In genomic region chr2:79544793-79545260, GRCm38 (mm10) we compare ENCODE assay signal across 15 mouse cellular contexts.
DNase-seq lines count a peak whose midpoint lies in the region; ATAC-seq and TF ChIP-seq lines count a peak whose summit lies in the region.
"Had no signal": no experiment of that assay in that cellular context is flagged by ENCODE, and none has a peak within 500 bp of the region (broad histone marks: within the 10 kb centered on the region; RNA-seq: fewer than 3 reads in every experiment).

No protein-coding gene starts in this region.

- no peak for ATAC-seq in embryonic facial prominence, embryonic 14.5 days (ENCODE audit: low read depth)
- ATAC-seq in intestine, embryonic 16.5 days = peak; percentile 46

- no peaks in the 10 kb centered on the region for H3K36me3 ChIP-seq in embryonic facial prominence, embryonic 14.5 days (ENCODE audit: control insufficient read depth, insufficient read depth, low read length)
- no peaks in the 10 kb centered on the region for H3K36me3 ChIP-seq in embryonic facial prominence, embryonic 10.5 days (replicated peaks)
- H3K36me3 ChIP-seq in liver, adult 2 months (ENCODE audit: control insufficient read depth, insufficient read depth, low read length) = no peaks in the 10 kb centered on the region
- H3K36me3 ChIP-seq in intestine, embryonic 16.5 days (ENCODE audit: control insufficient read depth, insufficient read depth, low read length) = no peaks in the 10 kb centered on the region
- H3K36me3 ChIP-seq in small intestine, adult 2 months (ENCODE audit: control insufficient read depth, insufficient read depth, low read length) = no peaks in the 10 kb centered on the region
- H3K36me3 ChIP-seq: limb, embryonic 12.5 days had no signal

- no peak for TF ChIP-seq CTCF in liver, adult 2 months (IDR thresholded peaks at IDR 0.05; ENCODE audit: low read depth, low read length)
- no peak for TF ChIP-seq CTCF in small intestine, adult 2 months (IDR thresholded peaks at IDR 0.05; ENCODE audit: extremely low read depth, insufficient read length, insufficient replicate concordance, low read depth, low read length)

- peak; percentile 53 for DNase-seq in embryonic facial prominence, embryonic 14.5 days (ENCODE audit: low spot score)
- no peak for DNase-seq in embryonic facial prominence, embryonic 10.5 days (ENCODE audit: low spot score)
- peak; percentile 3 for DNase-seq in liver, adult 2 months (ENCODE audit: extremely low read depth, low read depth, low spot score)
- DNase-seq in liver = no peak
- no peak for DNase-seq in embryo, embryonic 10 days (ENCODE audit: low spot score)
- DNase-seq in layer of hippocampus, postnatal 25 days (ENCODE audit: extremely low spot score in 1 of 2, low spot score in 1 of 2) = no peak
- DNase-seq: adrenal gland, adult 8-10 months; cerebellum, adult 8-10 months; midbrain, embryonic 14.5 days; right cerebral cortex, postnatal 14 days; thymus, postnatal 14 days had no signal

- no peak overlapping the region for H3K9ac ChIP-seq in embryonic facial prominence, embryonic 14.5 days (ENCODE audit: low read depth, low read length)
- no peak overlapping the region for H3K9ac ChIP-seq in liver, adult 2 months (ENCODE audit: low read depth, low read length)
- no peak overlapping the region for H3K9ac ChIP-seq in intestine, embryonic 16.5 days (ENCODE audit: low read depth, low read length)
- H3K9ac ChIP-seq: limb, embryonic 12.5 days had no signal

- 55% methylated on average over 4 of the region's 4 CpGs for whole genome bisulfite sequencing in embryonic facial prominence, embryonic 14.5 days
- WGBS in embryonic facial prominence, embryonic 10.5 days = 91% methylated on average over 4 of the region's 4 CpGs
- 78% methylated on average over 4 of the region's 4 CpGs for WGBS in liver, adult 2 months
- 50% methylated on average over 4 of the region's 4 CpGs for WGBS in intestine, embryonic 16.5 days
- 34% methylated on average over 4 of the region's 4 CpGs for WGBS in small intestine, adult 2 months

- TF ChIP-seq POLR2A in liver, adult 2 months (IDR thresholded peaks at IDR 0.05; ENCODE audit: extremely low read depth, insufficient read depth, low read length) = no peak
- no peak for TF ChIP-seq POLR2A in small intestine, adult 2 months (IDR thresholded peaks at IDR 0.05; ENCODE audit: low read depth, low read length)

- H3K27me3 ChIP-seq in embryonic facial prominence, embryonic 14.5 days (replicated peaks; ENCODE audit: control insufficient read depth, insufficient read depth, low read length) = no peaks in the 10 kb centered on the region
- no peaks in the 10 kb centered on the region for H3K27me3 ChIP-seq in embryonic facial prominence, embryonic 10.5 days (replicated peaks; ENCODE audit: low read depth, poor library complexity, severe bottlenecking)
- H3K27me3 ChIP-seq in liver, adult 2 months (ENCODE audit: control insufficient read depth, insufficient read depth, low read length) = no peaks in the 10 kb centered on the region
- H3K27me3 ChIP-seq in intestine, embryonic 16.5 days (replicated peaks; ENCODE audit: control insufficient read depth, insufficient read depth, low read length) = no peaks in the 10 kb centered on the region
- H3K27me3 ChIP-seq in small intestine, adult 2 months (ENCODE audit: control insufficient read depth, insufficient read depth, low read length) = no peaks in the 10 kb centered on the region
- H3K27me3 ChIP-seq: limb, embryonic 12.5 days had no signal

- no peaks in the 10 kb centered on the region for H3K79me2 ChIP-seq in liver, adult 2 months (ENCODE audit: control insufficient read depth, insufficient read depth, low read length)

- H3K27ac ChIP-seq in embryonic facial prominence, embryonic 14.5 days (replicated peaks; ENCODE audit: low read depth, low read length) = no peak overlapping the region
- no peak overlapping the region for H3K27ac ChIP-seq in embryonic facial prominence, embryonic 10.5 days (replicated peaks)
- H3K27ac ChIP-seq in liver, adult 2 months (replicated peaks; ENCODE audit: insufficient read depth, low read depth, low read length) = no peak overlapping the region
- 0 out of 2 replicates have a peak overlapping the region, but pooled peaks have one; percentile 19 for H3K27ac ChIP-seq in intestine, embryonic 16.5 days (ENCODE audit: low read length)
- peak overlapping the region; percentile 49 for H3K27ac ChIP-seq in small intestine, adult 2 months (ENCODE audit: insufficient read depth, low read depth, low read length)
- H3K27ac ChIP-seq: limb, embryonic 12.5 days; macrophage had no signal

- no peak overlapping the region for H3K4me2 ChIP-seq in embryonic facial prominence, embryonic 14.5 days (ENCODE audit: low read depth, low read length)
- H3K4me2 ChIP-seq in intestine, embryonic 16.5 days (ENCODE audit: low read depth, low read length) = no peak overlapping the region
- H3K4me2 ChIP-seq: limb, embryonic 12.5 days had no signal

- 0 out of 2 replicates have a peak, but pooled peaks cover 3% of the 10 kb centered on the region for H3K4me1 ChIP-seq in embryonic facial prominence, embryonic 14.5 days (ENCODE audit: control insufficient read depth, insufficient read depth, low read length)
- no peaks in the 10 kb centered on the region for H3K4me1 ChIP-seq in embryonic facial prominence, embryonic 10.5 days
- no peaks in the 10 kb centered on the region; the same call in 1 of the 2 replicates for H3K4me1 ChIP-seq in liver, adult 2 months (ENCODE audit: control insufficient read depth, insufficient read depth, low read length)
- peaks cover 25% of the 10 kb centered on the region for H3K4me1 ChIP-seq in intestine, embryonic 16.5 days (ENCODE audit: control insufficient read depth, insufficient read depth, low read length)
- H3K4me1 ChIP-seq in small intestine, adult 2 months (ENCODE audit: control insufficient read depth, insufficient read depth, insufficient read length, low read length) = peaks cover 10% of the 10 kb centered on the region

- H3K9me3 ChIP-seq in embryonic facial prominence, embryonic 14.5 days (ENCODE audit: control insufficient read depth, low read length) = no peaks in the 10 kb centered on the region
- H3K9me3 ChIP-seq in embryonic facial prominence, embryonic 10.5 days = no peaks in the 10 kb centered on the region
- H3K9me3 ChIP-seq in intestine, embryonic 16.5 days (ENCODE audit: control insufficient read depth, low read length) = no peaks in the 10 kb centered on the region
- H3K9me3 ChIP-seq: limb, embryonic 12.5 days had no signal

- no peak overlapping the region for H3K4me3 ChIP-seq in embryonic facial prominence, embryonic 14.5 days (ENCODE audit: low read depth, low read length)
- no peak overlapping the region for H3K4me3 ChIP-seq in embryonic facial prominence, embryonic 10.5 days
- no peak overlapping the region for H3K4me3 ChIP-seq in liver, adult 2 months (ENCODE audit: insufficient read depth, low read depth, low read length)
- no peak overlapping the region for H3K4me3 ChIP-seq in intestine, embryonic 16.5 days (ENCODE audit: low read length)
- no peak overlapping the region for H3K4me3 ChIP-seq in small intestine, adult 2 months (ENCODE audit: low read depth, low read length)
- H3K4me3 ChIP-seq: limb, embryonic 12.5 days had no signal

Comparison
In these comparisons a context has a peak if more than half of its experiments do, and no peak if none do; other contexts are left out.
1. DNase-seq: peak in embryonic facial prominence, embryonic 14.5 days (single experiment) and liver, adult 2 months (single experiment); none in embryonic facial prominence, embryonic 10.5 days (single experiment), liver (single experiment), embryo, embryonic 10 days (single experiment) and layer of hippocampus, postnatal 25 days (0 of 2).
2. H3K27ac ChIP-seq: peak in intestine, embryonic 16.5 days (single experiment) and small intestine, adult 2 months (single experiment); none in embryonic facial prominence, embryonic 14.5 days (single experiment), embryonic facial prominence, embryonic 10.5 days (single experiment) and liver, adult 2 months (single experiment).